Mouse (Mus musculus): ENCODE results near the gene Tlr13. TPM values are rescaled to one million over a fixed set of nuclear protein-coding genes. Genes with fewer than 3 reads are reported as not detected.

Gene Tlr13
- polyA plus RNA-seq, 1 experiment from 2014 or later: 0.65 TPM

GRCm38 (mm10) chrX:106171106-106171852, 28.3 kb downstream of the Tlr13 start:
- Histone ChIP-seq H3K4me2 (replicated peaks; ENCODE audit: low read depth, low read length) (peak overlapping the region; percentile 35), H3K27ac (ENCODE audit: low read length) (no peak overlapping the region), H3K27me3 (ENCODE audit: control insufficient read depth, insufficient read depth, low read length) (no peaks in the 10 kb centered on the region), H3K9ac (replicated peaks; ENCODE audit: low read depth, low read length) (no peak overlapping the region), H3K4me1 (ENCODE audit: control insufficient read depth, insufficient read depth, low read length) (no peaks in the 10 kb centered on the region), H3K9me3 (ENCODE audit: control insufficient read depth, low read depth, low read length) (no peaks in the 10 kb centered on the region), H3K4me3 (ENCODE audit: low read depth, low read length) (peak overlapping the region; percentile 10), H3K36me3 (ENCODE audit: control insufficient read depth, insufficient read depth, low read length) (no peaks in the 10 kb centered on the region)
- peak; percentile 67; the same call in 1 of the 2 replicates for ATAC-seq (ENCODE audit: insufficient number of reproducible peaks, insufficient read depth, low FRiP score, low read depth)
- 34% methylated on average over 18 of the region's 18 CpGs for WGBS

GRCm38 (mm10) chrX:106171853-106172154, 28.8 kb downstream of the Tlr13 start:
- Histone ChIP-seq H3K9ac (replicated peaks; ENCODE audit: low read depth, low read length) (no peak overlapping the region), H3K4me1 (ENCODE audit: control insufficient read depth, insufficient read depth, low read length) (no peaks in the 10 kb centered on the region), H3K27ac (ENCODE audit: low read length) (no peak overlapping the region), H3K9me3 (ENCODE audit: control insufficient read depth, low read depth, low read length) (no peaks in the 10 kb centered on the region), H3K27me3 (ENCODE audit: control insufficient read depth, insufficient read depth, low read length) (no peaks in the 10 kb centered on the region), H3K4me3 (ENCODE audit: low read depth, low read length) (peak overlapping the region; percentile 10), H3K36me3 (ENCODE audit: control insufficient read depth, insufficient read depth, low read length) (no peaks in the 10 kb centered on the region), H3K4me2 (replicated peaks; ENCODE audit: low read depth, low read length) (peak overlapping the region; percentile 35)
- 67% methylated on average over 5 of the region's 6 CpGs for WGBS
- ATAC-seq (ENCODE audit: insufficient number of reproducible peaks, insufficient read depth, low FRiP score, low read depth): no peak

- H3K4me3 ChIP-seq (ENCODE audit: low read depth, low read length): no peak overlapping the region
- H3K27me3 ChIP-seq (ENCODE audit: control insufficient read depth, insufficient read depth, low read length): no peaks in the 10 kb centered on the region
- H3K27ac ChIP-seq (ENCODE audit: low read length): no peak overlapping the region
- no peak overlapping the region for H3K4me2 ChIP-seq (replicated peaks; ENCODE audit: low read depth, low read length)
- no peak overlapping the region for H3K9ac ChIP-seq (replicated peaks; ENCODE audit: low read depth, low read length)
- WGBS: 61% methylated on average over 9 of the region's 9 CpGs
- H3K36me3 ChIP-seq (ENCODE audit: control insufficient read depth, insufficient read depth, low read length): no peaks in the 10 kb centered on the region
- no peaks in the 10 kb centered on the region for H3K4me1 ChIP-seq (ENCODE audit: control insufficient read depth, insufficient read depth, low read length)
- no peaks in the 10 kb centered on the region for H3K9me3 ChIP-seq (ENCODE audit: control insufficient read depth, low read depth, low read length)
- no peak for ATAC-seq (ENCODE audit: insufficient number of reproducible peaks, insufficient read depth, low FRiP score, low read depth)
Observed at GRCm38 (mm10) chrX:106176331-106176730, 33.3 kb downstream of the Tlr13 start.

- Histone ChIP-seq H3K9me3 (ENCODE audit: control insufficient read depth, low read depth, low read length) (no peaks in the 10 kb centered on the region), H3K27me3 (ENCODE audit: control insufficient read depth, insufficient read depth, low read length) (no peaks in the 10 kb centered on the region), H3K4me1 (ENCODE audit: control insufficient read depth, insufficient read depth, low read length) (no peaks in the 10 kb centered on the region), H3K27ac (ENCODE audit: low read length) (no peak overlapping the region), H3K9ac (replicated peaks; ENCODE audit: low read depth, low read length) (no peak overlapping the region), H3K4me2 (replicated peaks; ENCODE audit: low read depth, low read length) (no peak overlapping the region), H3K4me3 (ENCODE audit: low read depth, low read length) (no peak overlapping the region), H3K36me3 (ENCODE audit: control insufficient read depth, insufficient read depth, low read length) (no peaks in the 10 kb centered on the region)
- ATAC-seq (ENCODE audit: insufficient number of reproducible peaks, insufficient read depth, low FRiP score, low read depth): no peak
- 48% methylated on average over 4 of the region's 4 CpGs for WGBS
Observed at GRCm38 (mm10) chrX:106184279-106184678, 41.3 kb downstream of the Tlr13 start.

- Histone ChIP-seq H3K27me3 (ENCODE audit: control insufficient read depth, insufficient read depth, low read length) (no peaks in the 10 kb centered on the region), H3K36me3 (ENCODE audit: control insufficient read depth, insufficient read depth, low read length) (no peaks in the 10 kb centered on the region), H3K4me2 (replicated peaks; ENCODE audit: low read depth, low read length) (0 out of 2 replicates have a peak overlapping the region, but pooled peaks have one; percentile 26), H3K9ac (replicated peaks; ENCODE audit: low read depth, low read length) (no peak overlapping the region), H3K4me3 (ENCODE audit: low read depth, low read length) (no peak overlapping the region), H3K27ac (ENCODE audit: low read length) (peak overlapping the region; percentile 86), H3K4me1 (ENCODE audit: control insufficient read depth, insufficient read depth, low read length) (no peaks in the 10 kb centered on the region), H3K9me3 (ENCODE audit: control insufficient read depth, low read depth, low read length) (no peaks in the 10 kb centered on the region)
- 20% methylated on average over 5 of the region's 5 CpGs for WGBS
- ATAC-seq (ENCODE audit: insufficient number of reproducible peaks, insufficient read depth, low FRiP score, low read depth): 0 out of 2 replicates have a peak, but pooled peaks have one; percentile 14
Observed at GRCm38 (mm10) chrX:106185706-106186105, 42.7 kb downstream of the Tlr13 start.

GRCm38 (mm10) chrX:106186713-106187649, 44.0 kb downstream of the Tlr13 start, which contains the start of gene Pgk1:
TSS of gene Pgk1 (plus strand) at chrX:106187100.
- no peaks in the 10 kb centered on the region for H3K4me1 ChIP-seq (ENCODE audit: control insufficient read depth, insufficient read depth, low read length)
- H3K36me3 ChIP-seq (ENCODE audit: control insufficient read depth, insufficient read depth, low read length): no peaks in the 10 kb centered on the region
- H3K9me3 ChIP-seq (ENCODE audit: control insufficient read depth, low read depth, low read length): no peaks in the 10 kb centered on the region
- peak within 1 kb of the TSS; percentile 54 for H3K4me2 ChIP-seq (replicated peaks; ENCODE audit: low read depth, low read length)
- peak within 1 kb of the TSS; percentile 86 for H3K27ac ChIP-seq (ENCODE audit: low read length)
- H3K4me3 ChIP-seq (ENCODE audit: low read depth, low read length): peak within 1 kb of the TSS; percentile 42
- H3K9ac ChIP-seq (replicated peaks; ENCODE audit: low read depth, low read length): peak within 1 kb of the TSS; percentile 45
- H3K27me3 ChIP-seq (ENCODE audit: control insufficient read depth, insufficient read depth, low read length): no peaks in the 10 kb centered on the region
- WGBS: 16% methylated on average over 51 of the region's 55 CpGs
- peak; percentile 98 for ATAC-seq (ENCODE audit: insufficient number of reproducible peaks, insufficient read depth, low FRiP score, low read depth)

- Histone ChIP-seq H3K4me3 (ENCODE audit: low read depth, low read length) (peak overlapping the region; percentile 42), H3K36me3 (ENCODE audit: control insufficient read depth, insufficient read depth, low read length) (no peaks in the 10 kb centered on the region; the same call in 1 of the 2 replicates), H3K9me3 (ENCODE audit: control insufficient read depth, low read depth, low read length) (no peaks in the 10 kb centered on the region), H3K27me3 (ENCODE audit: control insufficient read depth, insufficient read depth, low read length) (no peaks in the 10 kb centered on the region), H3K4me1 (ENCODE audit: control insufficient read depth, insufficient read depth, low read length) (no peaks in the 10 kb centered on the region), H3K27ac (ENCODE audit: low read length) (peak overlapping the region; percentile 71; the same call in 1 of the 2 replicates), H3K9ac (replicated peaks; ENCODE audit: low read depth, low read length) (peak overlapping the region; percentile 45), H3K4me2 (replicated peaks; ENCODE audit: low read depth, low read length) (peak overlapping the region; percentile 54)
- ATAC-seq (ENCODE audit: insufficient number of reproducible peaks, insufficient read depth, low FRiP score, low read depth): no peak
- WGBS: 18% methylated on average over 12 of the region's 12 CpGs
Observed at GRCm38 (mm10) chrX:106187737-106188136, 44.7 kb downstream of the Tlr13 start.

- Histone ChIP-seq H3K27me3 (ENCODE audit: control insufficient read depth, insufficient read depth, low read length) (no peaks in the 10 kb centered on the region), H3K9me3 (ENCODE audit: control insufficient read depth, low read depth, low read length) (no peaks in the 10 kb centered on the region), H3K36me3 (ENCODE audit: control insufficient read depth, insufficient read depth, low read length) (no peaks in the 10 kb centered on the region; the same call in 1 of the 2 replicates), H3K9ac (replicated peaks; ENCODE audit: low read depth, low read length) (no peak overlapping the region), H3K4me3 (ENCODE audit: low read depth, low read length) (peak overlapping the region; percentile 42; the same call in 1 of the 2 replicates), H3K4me2 (replicated peaks; ENCODE audit: low read depth, low read length) (peak overlapping the region; percentile 54), H3K4me1 (ENCODE audit: control insufficient read depth, insufficient read depth, low read length) (no peaks in the 10 kb centered on the region), H3K27ac (ENCODE audit: low read length) (no peak overlapping the region)
- 73% methylated on average over 5 of the region's 5 CpGs for WGBS
- no peak for ATAC-seq (ENCODE audit: insufficient number of reproducible peaks, insufficient read depth, low FRiP score, low read depth)
Observed at GRCm38 (mm10) chrX:106189356-106189755, 46.4 kb downstream of the Tlr13 start.

All from stomach, embryonic 14.5 days (tissue).